Mouse (Mus musculus) intestine, embryonic 15.5 days (tissue): ENCODE data around the gene Cgref1. TPM values are rescaled to one million over a fixed set of nuclear protein-coding genes. Genes with fewer than 3 reads are reported as not detected.

Experiments used
- ATAC-seq: fragments of 200-750 bp; cut with Nextera tagmentation; 2 replicates; pipeline ENCODE4 v1.8.0; 2017; ENCODE audit warnings: moderate TSS enrichment, moderate library complexity
- H3K27ac ChIP-seq: fragments of 300-500 bp; sonication (generic); 2 replicates; pipeline ENCODE4 v1.5.1; 2015; ENCODE audit warnings: mild to moderate bottlenecking, inconsistent platforms
- H3K27me3 ChIP-seq: fragments of 300-500 bp; sonication (generic); replicated peaks from 2 replicates; pipeline ENCODE4 v1.6.1; 2015; ENCODE audit warnings: inconsistent platforms
- H3K36me3 ChIP-seq: fragments of 300-500 bp; sonication (generic); 2 replicates; pipeline ENCODE4 v1.6.1; 2015; ENCODE audit warnings: inconsistent platforms
- H3K4me1 ChIP-seq: fragments of 300-500 bp; sonication (generic); replicated peaks from 2 replicates; pipeline ENCODE4 v1.6.1; 2015; ENCODE audit warnings: inconsistent platforms
- H3K4me2 ChIP-seq: fragments of 300-500 bp; sonication (generic); replicated peaks from 2 replicates; pipeline ENCODE4 v1.6.1; 2015; ENCODE audit warnings: mild to moderate bottlenecking, inconsistent platforms
- H3K4me3 ChIP-seq: fragments of 300-500 bp; sonication (generic); replicated peaks from 2 replicates; pipeline ENCODE4 v1.5.1; 2015; ENCODE audit warnings: inconsistent platforms
- H3K9ac ChIP-seq: fragments of 300-500 bp; sonication (generic); 2 replicates; pipeline ENCODE4 v1.6.1; 2015; ENCODE audit warnings: inconsistent platforms
- H3K9me3 ChIP-seq: fragments of 300-500 bp; sonication (generic); 2 replicates; pipeline ENCODE4 v1.6.1; 2016; ENCODE audit warnings: inconsistent platforms
- WGBS: fragments of 180-500 bp; shearing (Covaris S2); methylation state at CpG from one replicate; pipeline ENCODE4 v1.1.7; 2015; 5-methylcytosine and 5-hydroxymethylcytosine counted together
- polyA plus RNA-seq: library from polyadenylated mRNA; unstranded; fragments of >200 nt; fragmentation: Nextera tagmentation; extraction: Ambion mirVana; gene quantifications from 2 replicates; pipeline ENCODE4 v1.2.1, GENCODE M21; 2015

Gene Cgref1
- polyA plus RNA-seq, 1 experiment from 2014 or later: 36.1 TPM

DNA sequence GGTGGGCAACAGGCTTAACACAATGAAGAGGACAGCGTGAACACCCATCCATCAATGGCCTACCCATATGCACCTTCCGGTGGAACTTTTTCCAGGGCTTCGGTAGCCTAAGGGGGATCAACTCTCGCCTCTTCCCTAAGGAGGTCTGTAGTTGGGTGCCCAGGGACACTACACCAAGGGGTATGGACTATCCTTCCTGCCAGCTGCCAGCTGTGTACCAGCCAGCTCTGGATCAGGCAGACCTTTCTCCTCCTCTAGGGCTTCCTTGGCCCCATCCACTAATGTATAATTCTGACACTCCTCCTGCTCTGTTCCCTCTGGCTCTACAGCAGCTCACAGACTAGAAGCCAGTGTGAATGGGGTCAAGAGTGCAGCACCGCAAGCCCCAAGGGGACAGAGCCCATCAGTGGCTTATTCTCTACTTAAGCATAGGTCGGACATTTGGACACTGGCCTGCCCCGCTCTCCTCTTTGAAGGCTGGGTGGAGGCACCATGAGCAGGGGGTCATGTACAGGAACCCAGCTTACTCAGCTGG lies 31.2 kb downstream of the Cgref1 start:
- peaks cover 22% of the 10 kb centered on the region for H3K36me3 ChIP-seq
- H3K4me3 ChIP-seq: peak overlapping the region; percentile 53
- peak overlapping the region; percentile 79 for H3K4me2 ChIP-seq
- H3K9me3 ChIP-seq: no peaks in the 10 kb centered on the region
- WGBS: 54% methylated on average over 7 of the region's 7 CpGs
- H3K9ac ChIP-seq: peak overlapping the region; percentile 67
- peak overlapping the region; percentile 96 for H3K27ac ChIP-seq
- peaks cover 48% of the 10 kb centered on the region for H3K4me1 ChIP-seq
- H3K27me3 ChIP-seq: no peaks in the 10 kb centered on the region
- no peak for ATAC-seq

DNA sequence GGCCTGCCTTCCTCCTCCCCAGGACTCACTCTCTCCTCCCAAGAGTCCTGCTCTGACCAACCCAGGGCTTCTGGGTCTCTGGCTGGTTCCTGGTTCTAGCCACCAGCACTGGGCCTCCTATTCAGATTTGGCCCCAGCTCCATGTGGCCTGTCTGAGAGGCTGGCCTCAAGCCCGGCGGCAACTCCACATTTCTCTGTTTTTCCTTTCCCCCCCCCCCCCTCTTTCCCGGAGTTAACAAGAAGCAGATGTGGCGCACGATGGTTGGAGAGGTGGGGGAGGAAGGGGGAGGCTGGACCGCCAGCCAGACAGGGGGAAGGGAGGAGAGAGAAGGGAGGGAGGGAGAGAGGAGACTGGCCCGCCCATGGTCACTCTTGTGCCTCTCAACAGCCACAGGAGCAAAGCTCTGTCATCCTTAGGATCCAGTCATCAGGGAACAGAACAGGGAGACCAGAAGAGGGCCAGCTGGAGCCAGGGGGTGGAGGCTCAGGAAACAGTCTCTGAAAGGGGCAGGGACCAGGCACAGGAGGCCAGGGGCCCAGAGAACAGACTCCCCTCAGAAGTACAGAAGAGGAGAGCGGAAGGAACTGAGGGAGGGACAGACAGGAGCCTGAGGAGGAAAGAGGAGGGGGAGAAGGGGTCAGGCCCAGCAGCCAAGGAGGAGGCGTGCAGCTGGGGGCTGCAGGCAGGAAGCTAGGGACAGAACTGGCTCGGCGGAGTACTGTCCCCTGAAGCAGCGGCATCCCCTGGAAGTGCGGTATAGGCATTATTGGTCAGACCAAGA lies 32.1 kb downstream of the Cgref1 start, which contains the start of gene Emilin1:
Emilin1 (plus strand) TSS at position 343 of the 782 bp plus-strand sequence.
- 21% methylated on average over 12 of the region's 13 CpGs for WGBS
- Histone ChIP-seq H3K9ac (peak within 1 kb of the TSS; percentile 67), H3K9me3 (no peaks in the 10 kb centered on the region), H3K27ac (peak within 1 kb of the TSS; percentile 96), H3K4me1 (peaks cover 57% of the 10 kb centered on the region), H3K4me2 (peak within 1 kb of the TSS; percentile 79), H3K4me3 (peak within 1 kb of the TSS; percentile 53), H3K36me3 (peaks cover 13% of the 10 kb centered on the region), H3K27me3 (no peaks in the 10 kb centered on the region)
- ATAC-seq: peak; percentile 64

DNA sequence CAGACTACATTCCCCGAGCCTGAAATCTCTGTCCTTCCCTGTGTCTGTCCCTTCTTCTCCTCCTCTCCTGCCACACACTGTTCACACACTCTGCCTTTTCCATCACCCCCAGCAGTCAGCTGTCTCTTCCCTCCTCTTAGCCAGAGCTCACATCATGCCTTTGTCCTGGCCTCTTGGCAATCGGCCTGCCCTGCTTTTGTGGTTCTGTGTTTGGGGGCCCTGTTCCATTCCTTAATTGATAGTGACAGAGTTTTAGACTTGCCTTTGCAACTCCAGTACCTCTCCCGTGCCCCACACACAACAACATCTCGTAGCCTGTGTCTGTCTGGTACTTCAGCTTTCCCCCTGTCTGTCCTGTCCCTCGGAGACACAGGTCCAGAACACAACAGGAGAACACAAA lies 33.2 kb downstream of the Cgref1 start:
- WGBS: 57% methylated on average over 5 of the region's 5 CpGs
- H3K4me2 ChIP-seq: peak overlapping the region; percentile 41; the same call in 1 of the 2 replicates
- H3K4me3 ChIP-seq: no peak overlapping the region
- no peak overlapping the region for H3K9ac ChIP-seq
- peaks cover 53% of the 10 kb centered on the region for H3K4me1 ChIP-seq
- H3K9me3 ChIP-seq: no peaks in the 10 kb centered on the region
- no peak for ATAC-seq
- H3K27me3 ChIP-seq: no peaks in the 10 kb centered on the region
- peak overlapping the region; percentile 96 for H3K27ac ChIP-seq
- peaks cover 3% of the 10 kb centered on the region; the same call in 1 of the 2 replicates for H3K36me3 ChIP-seq

DNA sequence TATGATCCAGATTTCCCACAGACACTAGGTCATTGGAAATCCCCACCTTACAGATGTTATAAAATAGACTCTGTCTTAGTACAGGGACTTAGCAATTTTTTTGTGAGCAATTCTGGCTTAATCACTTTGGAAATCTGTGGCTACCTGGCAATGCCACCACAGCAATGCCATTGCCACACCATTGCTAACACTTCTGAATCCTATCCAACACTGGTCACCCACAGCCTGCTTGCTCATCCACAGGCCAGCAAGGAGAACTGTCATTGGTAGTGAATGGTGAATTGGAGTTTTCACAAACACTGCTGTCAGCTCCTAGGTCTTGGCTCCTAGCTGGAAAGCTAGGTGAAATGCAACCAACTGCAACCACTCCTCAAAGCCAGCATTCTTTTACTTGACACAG lies 34.9 kb downstream of the Cgref1 start:
- ATAC-seq: no peak
- Histone ChIP-seq H3K9ac (no peak overlapping the region), H3K4me3 (no peak overlapping the region), H3K36me3 (no peaks in the 10 kb centered on the region), H3K4me1 (peaks cover 58% of the 10 kb centered on the region), H3K27me3 (no peaks in the 10 kb centered on the region), H3K4me2 (no peak overlapping the region), H3K9me3 (no peaks in the 10 kb centered on the region), H3K27ac (peak overlapping the region; percentile 96)

DNA sequence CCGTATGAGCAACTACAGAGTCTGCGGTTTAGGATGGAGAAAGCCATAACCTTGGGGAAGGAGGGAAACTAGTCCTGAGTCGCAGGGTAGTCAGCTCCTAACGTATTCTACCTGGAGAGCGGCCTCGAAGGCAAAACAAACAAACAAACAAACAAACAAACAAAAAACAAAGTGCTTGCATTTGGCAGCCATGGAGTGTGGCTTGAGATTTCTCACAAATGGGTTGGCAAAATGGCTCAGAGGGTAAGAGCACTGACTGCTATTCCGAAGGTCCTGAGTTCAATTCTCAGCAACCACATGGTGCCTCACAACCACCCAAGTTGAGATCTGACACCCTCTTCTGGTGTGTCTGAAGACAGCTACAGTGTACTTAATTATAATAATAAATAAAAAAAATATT lies 35.5 kb downstream of the Cgref1 start:
- H3K27ac ChIP-seq: peak overlapping the region; percentile 98
- no peaks in the 10 kb centered on the region for H3K27me3 ChIP-seq
- peaks cover 4% of the 10 kb centered on the region; the same call in 1 of the 2 replicates for H3K36me3 ChIP-seq
- no peak overlapping the region for H3K9ac ChIP-seq
- H3K4me2 ChIP-seq: no peak overlapping the region
- 75% methylated on average over 7 of the region's 7 CpGs for WGBS
- ATAC-seq: no peak
- H3K4me3 ChIP-seq: no peak overlapping the region
- peaks cover 58% of the 10 kb centered on the region for H3K4me1 ChIP-seq
- no peaks in the 10 kb centered on the region for H3K9me3 ChIP-seq

DNA sequence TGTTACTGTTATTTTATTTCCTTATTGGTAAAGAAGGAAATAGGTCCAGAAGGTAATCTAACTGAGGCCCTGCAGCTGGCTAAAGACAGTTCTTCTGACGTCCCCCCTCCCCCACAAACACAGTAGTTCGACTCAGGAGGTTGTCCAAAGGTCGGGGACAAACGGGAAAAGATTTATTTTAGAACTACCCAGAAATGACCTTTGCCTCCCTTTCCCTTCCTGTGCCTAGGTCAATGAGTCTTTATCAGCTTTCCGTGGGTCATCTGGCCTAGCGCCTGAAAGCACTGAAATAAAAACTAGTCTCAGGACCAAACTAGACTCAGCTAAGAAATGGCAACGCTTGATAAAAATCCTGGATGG lies 36.1 kb downstream of the Cgref1 start:
- Histone ChIP-seq H3K4me3 (no peak overlapping the region), H3K36me3 (peaks cover 9% of the 10 kb centered on the region; the same call in 1 of the 2 replicates), H3K27me3 (no peaks in the 10 kb centered on the region), H3K4me1 (peaks cover 58% of the 10 kb centered on the region), H3K9ac (no peak overlapping the region), H3K27ac (peak overlapping the region; percentile 98), H3K9me3 (no peaks in the 10 kb centered on the region), H3K4me2 (peak overlapping the region; percentile 93)
- WGBS: 5% methylated on average over 7 of the region's 7 CpGs
- no peak for ATAC-seq

DNA sequence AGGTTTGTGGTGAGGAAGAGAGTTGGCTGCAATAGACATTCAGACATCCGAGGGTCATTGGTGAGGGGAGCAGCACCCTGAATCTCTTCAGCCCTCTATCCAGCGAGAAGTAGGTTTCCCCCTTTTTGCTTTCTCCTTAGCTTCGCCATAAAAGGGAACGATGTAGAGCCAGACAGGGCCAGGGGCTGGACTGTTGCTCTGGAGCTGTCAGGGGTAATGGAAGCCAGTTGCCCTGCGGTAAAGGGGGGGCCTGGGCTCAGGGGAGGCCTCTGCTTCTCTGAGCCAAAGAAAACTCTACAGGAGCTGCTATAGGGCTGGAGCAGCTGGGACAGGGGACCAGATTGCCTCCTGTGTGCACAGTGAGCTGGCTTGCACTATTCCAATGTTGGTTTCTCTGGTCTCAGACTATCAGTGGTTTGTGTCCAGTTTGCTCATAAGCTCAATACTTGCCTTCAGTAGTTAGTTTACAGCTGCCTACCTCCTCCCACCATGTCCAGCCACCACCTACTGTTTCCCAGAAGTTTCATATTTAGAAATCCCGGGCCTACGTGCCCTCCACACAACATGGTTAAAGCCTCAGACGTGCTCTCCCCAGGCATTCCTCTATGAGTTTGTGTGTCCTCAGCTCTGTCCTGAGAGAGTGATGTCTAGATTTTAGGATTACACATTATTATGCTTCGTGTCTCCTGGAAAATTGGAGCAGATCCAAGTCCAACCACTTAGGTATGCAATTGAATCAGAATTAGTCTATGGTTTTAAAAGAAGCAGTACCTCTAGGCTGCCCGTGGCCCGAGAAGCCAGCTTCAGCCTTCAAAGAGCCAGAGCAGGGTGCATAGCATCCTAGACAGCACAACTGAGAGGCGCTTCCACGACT lies 36.7 kb downstream of the Cgref1 start:
- Histone ChIP-seq H3K9me3 (no peaks in the 10 kb centered on the region), H3K27me3 (no peaks in the 10 kb centered on the region), H3K4me2 (peak overlapping the region; percentile 93), H3K4me1 (peaks cover 58% of the 10 kb centered on the region), H3K4me3 (peak overlapping the region; percentile 76), H3K9ac (peak overlapping the region; percentile 79; the same call in 1 of the 2 replicates), H3K36me3 (peaks cover 12% of the 10 kb centered on the region; the same call in 1 of the 2 replicates), H3K27ac (peak overlapping the region; percentile 98)
- peak; percentile 35 for ATAC-seq
- 25% methylated on average over 13 of the region's 13 CpGs for WGBS

DNA sequence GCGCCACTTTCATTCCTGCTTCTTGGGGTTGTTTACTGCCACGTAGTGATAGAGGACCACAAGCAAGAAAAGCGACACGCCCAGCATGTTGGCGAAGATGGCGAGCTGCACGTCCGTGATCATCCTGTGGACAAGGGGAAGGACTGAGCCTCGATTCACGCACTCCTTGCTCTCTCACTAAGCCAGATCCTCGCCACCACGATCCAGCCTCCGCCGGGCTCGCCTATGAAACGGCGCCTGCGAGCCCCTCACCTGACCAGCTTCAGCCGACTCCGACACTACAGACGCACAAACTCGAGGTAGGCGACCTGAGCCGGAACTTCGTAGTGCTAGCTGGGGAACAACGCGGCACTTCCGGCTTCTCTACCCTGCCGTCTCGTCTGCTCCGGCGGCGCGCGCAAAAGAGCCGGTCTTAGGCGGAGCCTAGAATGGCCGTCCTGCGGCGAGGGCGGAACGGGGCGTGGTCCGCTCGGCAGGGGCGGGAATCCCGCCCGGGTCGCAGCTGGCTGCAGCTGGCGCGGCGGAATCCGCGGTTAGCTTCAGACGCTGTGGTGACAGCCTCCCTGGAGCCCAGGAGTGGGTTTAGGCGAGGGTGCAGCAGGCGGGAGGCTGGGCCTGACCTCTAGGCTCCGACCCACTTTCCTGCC lies 37.9 kb downstream of the Cgref1 start, which contains the start of gene Ost4:
Ost4 (minus strand) TSS at position 376 of the 647 bp plus-strand sequence.
- ATAC-seq: peak; percentile 96
- Histone ChIP-seq H3K9me3 (no peaks in the 10 kb centered on the region), H3K36me3 (peaks cover 21% of the 10 kb centered on the region; the same call in 1 of the 2 replicates), H3K27me3 (no peaks in the 10 kb centered on the region), H3K4me1 (peaks cover 54% of the 10 kb centered on the region), H3K27ac (peak within 1 kb of the TSS; percentile 98), H3K4me3 (peak within 1 kb of the TSS; percentile 76), H3K9ac (peak within 1 kb of the TSS; percentile 79), H3K4me2 (peak within 1 kb of the TSS; percentile 93)
- under 1% methylated on average over 58 of the region's 58 CpGs for WGBS

DNA sequence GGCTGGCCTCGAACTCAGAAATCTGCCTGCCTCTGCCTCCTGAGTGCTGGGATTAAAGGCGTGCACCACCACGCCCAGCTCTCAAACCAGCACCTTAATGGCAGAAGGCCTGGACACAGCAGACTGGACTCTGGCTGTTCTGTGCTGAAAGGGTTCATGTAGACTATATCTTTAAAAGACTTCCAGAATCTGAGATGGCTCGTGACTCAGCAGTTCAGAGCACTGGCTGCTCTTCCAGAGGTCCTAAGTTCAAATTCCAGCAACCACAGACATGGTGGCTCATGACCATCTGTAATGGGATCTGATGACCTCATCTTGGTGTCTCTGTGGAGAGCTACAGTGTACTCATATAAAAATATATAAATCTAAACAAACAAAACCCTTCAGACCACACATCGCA lies 43.5 kb downstream of the Cgref1 start:
- ATAC-seq: no peak
- H3K4me2 ChIP-seq: no peak overlapping the region
- H3K4me3 ChIP-seq: no peak overlapping the region
- H3K9me3 ChIP-seq: no peaks in the 10 kb centered on the region
- peaks cover 24% of the 10 kb centered on the region; the same call in 1 of the 2 replicates for H3K36me3 ChIP-seq
- H3K27ac ChIP-seq: no peak overlapping the region
- H3K4me1 ChIP-seq: peaks cover 14% of the 10 kb centered on the region
- H3K27me3 ChIP-seq: no peaks in the 10 kb centered on the region
- no peak overlapping the region for H3K9ac ChIP-seq
- WGBS: 86% methylated on average over 5 of the region's 5 CpGs

DNA sequence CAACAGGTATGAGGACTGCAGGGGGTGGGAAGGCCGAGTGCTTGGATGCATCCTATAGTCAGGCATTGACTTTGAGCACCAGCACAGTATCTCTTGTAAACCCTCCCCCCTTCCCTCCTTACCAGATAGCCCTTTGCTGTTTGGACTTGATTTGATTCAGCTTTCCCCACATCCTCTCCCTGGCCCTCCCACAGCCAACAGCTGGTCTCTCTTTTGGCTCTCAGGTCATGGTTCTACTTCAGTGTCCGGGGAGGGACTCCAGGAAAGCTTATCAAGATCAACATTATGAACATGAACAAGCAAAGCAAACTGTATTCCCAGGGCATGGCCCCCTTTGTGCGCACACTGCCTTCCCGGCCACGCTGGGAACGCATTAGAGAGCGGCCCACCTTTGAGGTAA lies 55.0 kb downstream of the Cgref1 start:
- H3K36me3 ChIP-seq: peaks cover 31% of the 10 kb centered on the region
- 61% methylated on average over 7 of the region's 7 CpGs for WGBS
- H3K27me3 ChIP-seq: no peaks in the 10 kb centered on the region
- H3K4me3 ChIP-seq: peak overlapping the region; percentile 66
- no peaks in the 10 kb centered on the region for H3K9me3 ChIP-seq
- H3K27ac ChIP-seq: 0 out of 2 replicates have a peak overlapping the region, but pooled peaks have one; percentile 95
- H3K4me1 ChIP-seq: peaks cover 14% of the 10 kb centered on the region
- H3K9ac ChIP-seq: peak overlapping the region; percentile 78; the same call in 1 of the 2 replicates
- peak overlapping the region; percentile 82 for H3K4me2 ChIP-seq
- no peak for ATAC-seq

DNA sequence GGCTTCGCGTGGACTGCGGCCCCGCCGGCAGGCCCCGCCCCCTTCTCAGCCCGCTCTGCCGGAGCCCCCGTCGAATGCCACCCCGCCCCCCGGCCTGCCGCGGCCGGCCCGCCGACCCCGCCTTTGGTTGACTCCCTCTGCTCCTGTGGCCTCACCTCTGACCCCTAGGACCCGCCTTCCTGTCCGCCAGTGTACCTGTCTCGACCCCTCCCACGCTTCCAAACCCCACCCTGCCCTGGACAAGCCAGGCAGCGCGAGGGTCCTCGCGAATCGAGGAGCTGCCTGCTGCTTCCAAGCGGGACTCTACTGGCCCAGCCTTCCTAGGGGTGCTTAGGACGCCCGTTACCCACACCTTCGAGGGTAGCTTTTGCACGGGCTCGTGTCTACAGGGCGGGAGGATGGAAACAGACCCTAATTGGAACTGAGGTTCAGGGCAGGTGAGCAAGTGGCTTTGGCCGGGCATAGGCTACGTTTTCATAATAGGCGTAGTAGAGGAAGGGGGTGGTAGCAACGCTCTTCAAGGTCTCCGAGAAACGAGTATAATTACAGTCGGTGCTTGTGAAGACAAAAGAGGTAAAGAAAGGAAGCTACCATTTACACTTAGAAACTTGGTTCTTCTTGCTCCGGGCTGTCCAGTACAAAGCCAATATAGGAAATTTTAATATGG lies 56.2 kb downstream of the Cgref1 start:
- Histone ChIP-seq H3K4me3 (peak overlapping the region; percentile 66), H3K27me3 (no peaks in the 10 kb centered on the region), H3K27ac (peak overlapping the region; percentile 95), H3K4me1 (peaks cover 14% of the 10 kb centered on the region), H3K4me2 (peak overlapping the region; percentile 82), H3K9me3 (no peaks in the 10 kb centered on the region), H3K36me3 (peaks cover 22% of the 10 kb centered on the region), H3K9ac (peak overlapping the region; percentile 78)
- peak; percentile 54 for ATAC-seq
- 1% methylated on average over 40 of the region's 42 CpGs for WGBS
